Mouse (Mus musculus): ENCODE measurements around the gene Dync1i1. TPM values are rescaled to one million over a fixed set of nuclear protein-coding genes. Genes with fewer than 3 reads are reported as not detected.
"Not testable (repeated sequence)": the region's sequence is repeated elsewhere in the genome, so short reads cannot be mapped to it uniquely, and the experiment has no call there.

The Dync1i1 gene
- total and polyA plus RNA-seq, 2 experiments from 2014 or later: 0.96 to 2.2 TPM

- no peaks in the 10 kb centered on the region for H3K4me1 ChIP-seq (ENCODE audit: control insufficient read depth, insufficient read depth)
- H3K27ac ChIP-seq (ENCODE audit: low read depth): no peak overlapping the region
- DNase-seq (ENCODE audit: low spot score) (no peak), ATAC-seq (ENCODE audit: insufficient read depth, low read depth) (no peak)
- H3K4me3 ChIP-seq (ENCODE audit: low read depth, low read length): no peak overlapping the region
- no peak overlapping the region for H3K9ac ChIP-seq (replicated peaks; ENCODE audit: low read depth, low read length)
- H3K36me3 ChIP-seq (replicated peaks; ENCODE audit: control insufficient read depth, insufficient read depth, low read length): no peaks in the 10 kb centered on the region
- TF ChIP-seq CTCF (IDR thresholded peaks at IDR 0.05; ENCODE audit: low read depth): no peak
- no peak for TF ChIP-seq EP300 (IDR thresholded peaks at IDR 0.05; ENCODE audit: low read depth)
- 44% methylated on average over 3 of the region's 3 CpGs for WGBS
- H3K27me3 ChIP-seq (ENCODE audit: control insufficient read depth, insufficient read depth, low read length): no peaks in the 10 kb centered on the region
- no peaks in the 10 kb centered on the region for H3K9me3 ChIP-seq (replicated peaks; ENCODE audit: control insufficient read depth, low read length)
- H3K4me2 ChIP-seq (ENCODE audit: low read depth, low read length): no peak overlapping the region
Observed at GRCm38 (mm10) chr6:5715101-5715618, 10.3 kb upstream of the Dync1i1 start.

DNA sequence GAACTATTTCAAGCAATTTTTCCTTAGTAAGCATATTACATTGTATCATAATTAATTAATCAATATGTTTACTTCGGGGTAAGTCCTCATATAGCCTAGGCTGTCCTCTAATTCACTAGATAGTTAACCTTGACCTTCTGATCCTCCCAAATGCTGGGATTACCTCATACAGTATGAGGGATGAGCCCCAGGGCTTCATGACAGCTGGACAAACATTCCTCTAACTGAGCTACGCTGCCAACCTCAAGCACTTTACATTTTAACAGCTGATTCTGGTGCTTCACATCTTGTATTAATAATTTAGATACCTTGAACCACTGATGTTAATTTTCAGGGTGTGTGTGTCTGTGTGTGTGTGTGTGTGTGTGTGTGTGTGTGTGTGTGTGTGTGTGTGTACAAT lies 6.5 kb upstream of the Dync1i1 start:
- Histone ChIP-seq H3K4me2 (ENCODE audit: low read depth, low read length) (no peak overlapping the region), H3K4me1 (ENCODE audit: control insufficient read depth, insufficient read depth) (no peaks in the 10 kb centered on the region), H3K27me3 (ENCODE audit: control insufficient read depth, insufficient read depth, low read length) (no peaks in the 10 kb centered on the region), H3K27ac (ENCODE audit: low read depth) (no peak overlapping the region), H3K36me3 (replicated peaks; ENCODE audit: control insufficient read depth, insufficient read depth, low read length) (no peaks in the 10 kb centered on the region), H3K4me3 (ENCODE audit: low read depth, low read length) (no peak overlapping the region), H3K9ac (replicated peaks; ENCODE audit: low read depth, low read length) (no peak overlapping the region), H3K9me3 (replicated peaks; ENCODE audit: control insufficient read depth, low read length) (no peaks in the 10 kb centered on the region)
- ATAC-seq (ENCODE audit: insufficient read depth, low read depth) (no peak), DNase-seq (ENCODE audit: low spot score) (no peak)
- WGBS: 65% methylated on average over 2 of the region's 2 CpGs
- no peak for TF ChIP-seq EP300 (IDR thresholded peaks at IDR 0.05; ENCODE audit: low read depth)
- TF ChIP-seq CTCF (IDR thresholded peaks at IDR 0.05; ENCODE audit: low read depth): no peak

GRCm38 (mm10) chr6:5720716-5721115 lies 4.7 kb upstream of the Dync1i1 start:
- not testable (repeated sequence) for H3K9ac ChIP-seq (replicated peaks; ENCODE audit: low read depth, low read length); H3K4me3 ChIP-seq (ENCODE audit: low read depth, low read length); H3K4me1 ChIP-seq (ENCODE audit: control insufficient read depth, insufficient read depth); H3K36me3 ChIP-seq (replicated peaks; ENCODE audit: control insufficient read depth, insufficient read depth, low read length); ATAC-seq (ENCODE audit: insufficient read depth, low read depth); DNase-seq (ENCODE audit: low spot score); H3K27ac ChIP-seq (ENCODE audit: low read depth); H3K27me3 ChIP-seq (ENCODE audit: control insufficient read depth, insufficient read depth, low read length); H3K9me3 ChIP-seq (replicated peaks; ENCODE audit: control insufficient read depth, low read length); H3K4me2 ChIP-seq (ENCODE audit: low read depth, low read length)

GRCm38 (mm10) chr6:5723986-5724385 lies 1.5 kb upstream of the Dync1i1 start:
- H3K4me3 ChIP-seq (ENCODE audit: low read depth, low read length): no peak overlapping the region
- 72% methylated on average over 1 of the region's 1 CpGs for WGBS
- H3K27me3 ChIP-seq (ENCODE audit: control insufficient read depth, insufficient read depth, low read length): no peaks in the 10 kb centered on the region; the same call in 1 of the 2 replicates
- no peak overlapping the region for H3K9ac ChIP-seq (replicated peaks; ENCODE audit: low read depth, low read length)
- H3K36me3 ChIP-seq (replicated peaks; ENCODE audit: control insufficient read depth, insufficient read depth, low read length): no peaks in the 10 kb centered on the region
- TF ChIP-seq EP300 (IDR thresholded peaks at IDR 0.05; ENCODE audit: low read depth) (no peak), CTCF (IDR thresholded peaks at IDR 0.05; ENCODE audit: low read depth) (no peak)
- H3K4me1 ChIP-seq (ENCODE audit: control insufficient read depth, insufficient read depth): 0 out of 2 replicates have a peak, but pooled peaks cover 8% of the 10 kb centered on the region
- H3K27ac ChIP-seq (ENCODE audit: low read depth): no peak overlapping the region
- H3K9me3 ChIP-seq (replicated peaks; ENCODE audit: control insufficient read depth, low read length): no peaks in the 10 kb centered on the region
- ATAC-seq (ENCODE audit: insufficient read depth, low read depth) (no peak), DNase-seq (ENCODE audit: low spot score) (no peak)
- no peak overlapping the region for H3K4me2 ChIP-seq (ENCODE audit: low read depth, low read length)

DNA sequence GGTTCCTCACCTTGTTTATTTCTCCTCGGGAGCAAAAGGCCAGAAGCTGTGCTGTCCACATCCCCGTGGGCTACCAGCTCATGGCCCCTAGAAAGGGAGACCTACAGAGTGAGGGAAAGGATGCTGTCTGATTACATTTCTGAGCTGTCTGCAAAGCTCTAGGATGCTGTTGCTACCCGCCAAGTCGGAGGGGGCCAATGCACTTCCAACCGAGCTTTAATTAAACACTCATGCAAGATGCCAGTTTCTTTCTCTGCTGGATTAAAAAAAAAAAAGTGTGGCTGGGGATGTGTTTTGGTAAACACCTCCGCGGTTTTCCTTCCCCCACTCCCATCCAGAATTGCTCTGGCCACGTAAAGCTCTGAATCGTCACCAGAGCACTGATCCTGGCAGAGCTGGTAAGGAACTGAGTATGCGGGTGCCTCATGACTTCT lies 815 bp downstream of the Dync1i1 start:
- ATAC-seq (ENCODE audit: insufficient read depth, low read depth): no peak

GRCm38 (mm10) chr6:5733217-5733616 lies 7.8 kb downstream of the Dync1i1 start:
- H3K27me3 ChIP-seq (ENCODE audit: control insufficient read depth, insufficient read depth, low read length): no peaks in the 10 kb centered on the region
- H3K4me1 ChIP-seq (ENCODE audit: control insufficient read depth, insufficient read depth): no peaks in the 10 kb centered on the region
- WGBS: 75% methylated on average over 3 of the region's 3 CpGs
- H3K27ac ChIP-seq (ENCODE audit: low read depth): no peak overlapping the region
- H3K4me2 ChIP-seq (ENCODE audit: low read depth, low read length): no peak overlapping the region
- no peak overlapping the region for H3K9ac ChIP-seq (replicated peaks; ENCODE audit: low read depth, low read length)
- no peaks in the 10 kb centered on the region for H3K9me3 ChIP-seq (replicated peaks; ENCODE audit: control insufficient read depth, low read length)
- DNase-seq (ENCODE audit: low spot score) (no peak), ATAC-seq (ENCODE audit: insufficient read depth, low read depth) (no peak)
- no peak for TF ChIP-seq EP300 (IDR thresholded peaks at IDR 0.05; ENCODE audit: low read depth)
- no peak for TF ChIP-seq CTCF (IDR thresholded peaks at IDR 0.05; ENCODE audit: low read depth)
- H3K36me3 ChIP-seq (replicated peaks; ENCODE audit: control insufficient read depth, insufficient read depth, low read length): no peaks in the 10 kb centered on the region
- H3K4me3 ChIP-seq (ENCODE audit: low read depth, low read length): no peak overlapping the region

More for the DNA sequence above, 815 bp downstream of the Dync1i1 start:
- H3K9me3 ChIP-seq (replicated peaks; ENCODE audit: control insufficient read depth, low read length): no peaks in the 10 kb centered on the region
- H3K4me2 ChIP-seq (ENCODE audit: low read depth, low read length): peak overlapping the region; percentile 82
- H3K27me3 ChIP-seq (ENCODE audit: control insufficient read depth, insufficient read depth, low read length): no peaks in the 10 kb centered on the region; the same call in 1 of the 2 replicates
- TF ChIP-seq CTCF (IDR thresholded peaks at IDR 0.05; ENCODE audit: low read depth) (no peak), EP300 (IDR thresholded peaks at IDR 0.05; ENCODE audit: low read depth) (no peak)
- no peaks in the 10 kb centered on the region for H3K36me3 ChIP-seq (replicated peaks; ENCODE audit: control insufficient read depth, insufficient read depth, low read length)
- 3% methylated on average over 10 of the region's 10 CpGs for WGBS
- H3K27ac ChIP-seq (ENCODE audit: low read depth): no peak overlapping the region
- DNase-seq (ENCODE audit: low spot score): no peak
- 0 out of 2 replicates have a peak, but pooled peaks cover 8% of the 10 kb centered on the region for H3K4me1 ChIP-seq (ENCODE audit: control insufficient read depth, insufficient read depth)
- H3K9ac ChIP-seq (replicated peaks; ENCODE audit: low read depth, low read length): no peak overlapping the region
- peak overlapping the region; percentile 53 for H3K4me3 ChIP-seq (ENCODE audit: low read depth, low read length)

Measured in heart, postnatal 0 days (tissue).